Mouse (Mus musculus): Measurements from ENCODE around the gene Ahctf1. TPM values are rescaled to one million over a fixed set of nuclear protein-coding genes. Genes with fewer than 3 reads are reported as not detected.
"Not testable (repeated sequence)": the region's sequence is repeated elsewhere in the genome, so short reads cannot be mapped to it uniquely, and the experiment has no call there.

Gene Ahctf1
- polyA plus RNA-seq (2017; shearing (Covaris generic)): 10 to 100 TPM; 23.7 to 26.3 TPM

DNA sequence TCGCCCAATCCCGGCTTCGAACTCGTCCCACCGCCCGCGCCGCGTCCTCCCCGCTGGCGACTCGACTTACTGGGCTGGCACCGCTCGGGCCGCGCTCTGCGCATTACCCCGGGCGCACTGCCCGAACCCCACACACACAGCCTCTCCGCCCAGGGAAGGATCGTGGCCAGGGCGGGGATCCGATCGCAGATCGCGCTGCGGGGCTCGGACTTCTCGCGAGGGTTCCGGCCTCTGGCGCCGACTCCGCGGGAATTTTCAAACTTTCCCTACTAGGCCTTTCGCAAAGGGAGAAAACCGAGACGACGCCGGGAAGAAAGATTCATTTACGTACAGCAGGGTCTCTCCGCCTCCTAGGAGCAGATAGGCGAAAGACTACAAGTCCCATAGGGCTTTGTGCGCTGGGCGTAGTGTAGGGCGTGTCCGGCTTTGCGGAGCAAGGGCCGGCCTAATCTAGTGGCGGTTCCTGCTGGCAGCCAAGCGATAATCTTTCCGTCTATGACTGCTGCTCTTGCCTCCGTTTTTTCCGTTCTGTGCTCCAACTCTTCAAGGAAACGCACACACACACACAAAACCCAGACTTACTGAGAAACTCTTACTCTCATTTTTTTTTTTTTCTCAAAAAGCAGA, at the start of gene Ahctf1:
TSS of gene Ahctf1 (minus strand) at position 168 of the 627 bp plus-strand sequence.
- peak; percentile 87 for ATAC-seq

DNA sequence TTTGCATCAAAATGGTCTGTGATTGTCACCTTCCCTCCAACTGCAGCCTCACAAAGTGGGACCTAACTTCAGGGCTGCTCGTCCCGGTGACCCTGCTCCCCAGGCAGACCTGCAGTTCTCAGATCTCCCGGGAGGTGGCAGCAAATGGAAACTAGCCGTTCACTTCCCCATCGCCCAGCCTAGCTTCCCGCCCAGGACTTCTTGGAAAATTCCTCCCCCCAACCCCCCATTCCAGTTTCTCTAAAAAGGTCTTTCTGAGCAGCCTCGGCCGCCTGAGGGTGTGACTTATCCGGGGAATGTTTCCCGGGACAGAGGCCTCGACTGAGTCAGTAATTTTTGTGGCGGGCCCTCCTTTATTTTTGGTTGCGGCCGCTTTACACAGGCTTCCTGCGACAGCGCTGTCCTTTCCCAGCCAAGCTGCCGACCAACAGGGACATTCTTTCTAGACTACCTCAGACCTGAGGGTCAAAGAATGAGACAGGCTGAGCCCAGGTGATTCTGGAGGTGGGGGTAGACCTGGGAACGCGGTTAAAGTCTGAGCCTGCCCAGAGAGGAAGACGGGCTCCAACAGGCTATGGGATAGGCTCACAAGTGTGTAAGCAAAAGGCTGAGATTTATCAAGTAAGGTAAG, 44.4 kb upstream of the Ahctf1 start:
- ATAC-seq: no peak

DNA sequence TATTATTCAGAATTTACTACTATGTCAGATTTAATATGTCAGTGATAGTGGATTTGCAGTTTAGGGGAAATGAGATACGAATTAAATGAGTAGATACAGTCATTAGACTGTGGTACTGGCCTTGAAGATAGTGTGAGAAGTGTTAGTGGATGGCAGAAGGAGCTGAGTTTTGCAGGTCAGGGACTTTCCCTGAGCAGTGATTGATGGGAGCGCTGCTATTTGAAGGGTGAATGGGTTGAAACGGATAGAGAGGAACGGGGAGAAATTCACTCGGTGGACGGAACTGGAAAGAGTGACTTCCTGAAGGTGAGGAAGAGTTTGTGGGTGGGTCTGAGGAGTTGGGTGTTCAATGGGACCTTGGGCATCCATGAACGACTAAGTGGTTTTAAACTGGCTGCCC, 43.7 kb upstream of the Ahctf1 start:
- no peak for ATAC-seq

GRCm38 (mm10) chr1:179845832-179846499, 42.5 kb upstream of the Ahctf1 start:
- no peak for ATAC-seq

GRCm38 (mm10) chr1:179844894-179845293, 41.4 kb upstream of the Ahctf1 start:
- ATAC-seq: peak; percentile 83

GRCm38 (mm10) chr1:179843981-179844380, 40.5 kb upstream of the Ahctf1 start:
- no peak for ATAC-seq

- no peak for ATAC-seq
Measured at GRCm38 (mm10) chr1:179842568-179842967, 39.1 kb upstream of the Ahctf1 start.

- ATAC-seq: no peak
Measured at GRCm38 (mm10) chr1:179836426-179837404, 33.2 kb upstream of the Ahctf1 start.

DNA sequence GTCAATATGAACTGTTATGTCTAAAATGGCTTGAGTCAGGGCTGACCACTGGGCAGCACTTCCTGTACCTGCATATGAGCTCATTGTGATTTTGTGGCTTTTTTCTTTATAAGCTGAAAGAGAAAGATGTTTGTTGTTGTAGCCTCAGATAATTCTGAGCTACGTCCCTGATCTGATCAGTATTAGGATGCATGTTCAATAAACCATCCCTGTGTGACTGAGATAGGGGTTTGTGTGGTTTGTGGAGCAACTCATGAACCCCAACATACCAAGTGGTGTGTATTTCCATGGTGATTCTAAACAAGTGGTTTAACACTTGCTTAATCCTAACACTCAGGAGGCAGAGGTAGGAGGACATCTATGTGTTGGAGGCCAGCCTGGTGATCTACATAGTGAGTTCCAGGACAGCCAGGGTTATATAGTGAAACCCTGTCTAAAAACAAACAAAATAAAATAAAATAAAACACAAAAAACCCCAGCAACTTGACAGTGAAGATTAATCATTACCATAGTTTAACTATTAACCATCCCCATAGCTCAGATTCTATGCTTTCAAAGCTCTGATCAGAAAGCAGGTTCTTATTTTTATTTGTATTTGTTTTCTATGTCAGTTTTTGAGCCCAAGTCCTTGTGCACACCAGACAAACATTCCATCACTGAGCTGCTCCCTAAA, 32.4 kb upstream of the Ahctf1 start:
- no peak for ATAC-seq

DNA sequence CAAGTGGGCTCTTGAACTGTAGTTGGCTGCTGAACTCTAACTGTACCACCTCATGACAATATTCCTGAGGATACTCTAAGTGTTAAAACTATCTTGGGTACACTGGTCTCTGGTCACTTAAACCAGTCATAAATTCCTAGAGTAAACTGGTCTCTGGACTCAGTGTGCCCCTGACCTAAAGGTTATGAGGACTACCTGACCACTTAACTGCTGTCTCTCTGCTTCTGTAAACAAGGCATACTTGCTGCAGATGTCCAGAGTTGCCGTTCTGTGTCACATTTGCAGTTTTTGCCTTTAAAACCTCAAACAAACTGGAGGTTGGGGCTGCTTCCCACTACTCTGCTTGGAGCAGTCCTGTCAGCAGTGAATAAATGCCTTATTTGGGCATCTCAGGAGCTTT, 30.1 kb upstream of the Ahctf1 start:
- ATAC-seq: no peak

GRCm38 (mm10) chr1:179832710-179833240, 29.3 kb upstream of the Ahctf1 start:
- ATAC-seq: no peak

DNA sequence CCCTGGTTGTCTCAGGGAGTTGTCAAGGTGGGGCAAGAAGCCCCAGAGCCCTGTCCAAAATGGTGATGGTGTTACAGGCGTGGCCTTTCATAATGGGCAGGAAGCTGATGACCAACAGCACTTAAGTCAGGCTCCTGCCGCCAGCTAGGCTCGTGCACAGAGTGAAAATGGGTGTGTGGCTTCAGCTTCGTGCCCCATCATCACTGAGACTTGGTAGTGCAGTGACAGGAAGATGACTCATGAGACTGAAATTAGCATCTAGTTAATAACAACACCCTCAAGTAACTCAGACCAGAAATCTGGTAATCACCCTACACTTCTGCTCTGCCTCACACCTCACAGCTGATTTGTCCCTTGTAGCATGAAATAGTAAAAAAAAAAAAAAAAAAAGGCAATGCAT, 25.4 kb upstream of the Ahctf1 start:
- no peak for ATAC-seq

DNA sequence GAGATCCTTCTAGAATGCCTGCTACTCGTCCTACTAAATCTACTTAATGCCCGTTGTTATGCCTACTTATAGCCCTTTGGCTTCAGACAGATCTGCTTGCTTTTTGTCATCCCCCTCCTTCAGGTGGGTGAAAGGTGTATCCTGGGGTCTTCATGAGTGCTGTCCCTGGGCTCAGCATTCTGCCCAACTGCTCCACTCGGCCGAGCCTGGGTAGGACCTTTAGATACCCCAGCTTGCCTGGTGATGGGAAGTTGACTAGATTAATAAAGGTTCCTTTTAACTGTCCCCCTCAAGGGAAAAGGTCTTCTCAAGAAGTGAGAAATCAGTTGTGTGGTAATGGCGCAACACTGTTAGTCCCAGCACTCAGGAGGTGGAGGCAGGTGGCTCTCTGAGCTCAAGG, 24.6 kb upstream of the Ahctf1 start:
- ATAC-seq: no peak

GRCm38 (mm10) chr1:179824549-179824948, 21.1 kb upstream of the Ahctf1 start:
- ATAC-seq: no peak

GRCm38 (mm10) chr1:179818490-179819278, 15.2 kb upstream of the Ahctf1 start:
- ATAC-seq: not testable (repeated sequence)

GRCm38 (mm10) chr1:179814616-179815015, 11.1 kb upstream of the Ahctf1 start:
- ATAC-seq: no peak

DNA sequence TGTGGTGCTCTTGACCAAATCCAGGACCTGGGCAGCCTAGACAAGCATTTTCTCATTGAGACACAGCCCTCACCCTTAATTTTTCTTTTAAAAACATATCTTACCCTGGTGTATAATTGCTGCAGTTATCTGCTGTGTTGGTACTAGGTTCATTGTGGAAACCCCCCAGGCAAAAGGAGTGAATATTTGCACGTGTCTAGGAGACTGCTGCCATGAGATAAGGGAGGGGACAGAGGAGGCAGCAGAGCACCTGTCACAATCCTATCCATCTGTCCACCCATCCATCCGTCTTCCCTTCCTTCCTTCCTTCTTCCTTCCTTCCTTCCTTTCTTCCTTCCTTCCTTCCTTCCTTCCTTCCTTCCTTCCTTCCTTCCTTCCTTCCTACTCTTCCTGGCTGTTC, 9.9 kb upstream of the Ahctf1 start:
- no peak for ATAC-seq

GRCm38 (mm10) chr1:179808300-179808699, 4.8 kb upstream of the Ahctf1 start:
- no peak for ATAC-seq

- ATAC-seq: no peak
Measured at GRCm38 (mm10) chr1:179807468-179807867, 4.0 kb upstream of the Ahctf1 start.

- no peak for ATAC-seq
Measured at GRCm38 (mm10) chr1:179805751-179806150, 2.3 kb upstream of the Ahctf1 start.
